Mouse (Mus musculus) forebrain, postnatal 0 days (tissue): Measurements from ENCODE around the gene Rhbdf2. TPM values are rescaled to one million over a fixed set of nuclear protein-coding genes. Genes with fewer than 3 reads are reported as not detected.
A peak's percentile ranks its signal among the peaks of the same experiment; 100 is the strongest.

Experiments
- ATAC-seq: fragments of 200-750 bp; cut with Nextera tagmentation; 2 replicates; pipeline ENCODE4 v1.8.0; 2017; ENCODE audit warnings: mild to moderate bottlenecking, moderate library complexity
- DNase-seq: peaks from one replicate; pipeline ENCODE4 v3.0.0-alpha.2; 2015
- H3K27ac ChIP-seq: fragments of 300-500 bp; sonication (generic); 2 replicates; pipeline ENCODE4 v1.5.1; 2014; ENCODE audit warnings: low read depth, mild to moderate bottlenecking, antibody characterized with exemption, low read length, moderate library complexity, mixed read lengths
- H3K27me3 ChIP-seq: fragments of 300-500 bp; sonication (generic); 2 replicates; pipeline ENCODE4 v1.6.1; 2014; ENCODE audit warnings: mild to moderate bottlenecking, low read length, mixed read lengths; ENCODE audit not compliant: insufficient read depth
- H3K36me3 ChIP-seq: fragments of 300-500 bp; sonication (generic); 2 replicates; pipeline ENCODE4 v1.6.1; 2014; ENCODE audit warnings: mild to moderate bottlenecking, moderate library complexity; ENCODE audit not compliant: insufficient read depth
- H3K4me1 ChIP-seq: fragments of 300-500 bp; sonication (generic); 2 replicates; pipeline ENCODE4 v1.6.1; 2014; ENCODE audit warnings: antibody characterized with exemption; ENCODE audit not compliant: insufficient read depth
- H3K4me2 ChIP-seq: fragments of 300-500 bp; sonication (generic); 2 replicates; pipeline ENCODE4 v1.6.1; 2014; ENCODE audit warnings: low read depth, mild to moderate bottlenecking, moderate library complexity
- H3K4me3 ChIP-seq: fragments of 300-500 bp; sonication (generic); 2 replicates; pipeline ENCODE4 v1.5.1; 2014; ENCODE audit warnings: low read depth, low read length, mixed read lengths
- H3K9ac ChIP-seq: fragments of 300-500 bp; sonication (generic); 2 replicates; pipeline ENCODE4 v1.6.1; 2014; ENCODE audit warnings: mild to moderate bottlenecking
- H3K9me3 ChIP-seq: fragments of 300-500 bp; sonication (generic); 2 replicates; pipeline ENCODE4 v1.6.1; 2016; ENCODE audit warnings: low read length
- CTCF ChIP-seq: sonication (generic); IDR thresholded peaks from 2 replicates; pipeline ENCODE4 v1.5.1; 2016; ENCODE audit warnings: antibody characterized with exemption, control low read depth, low read depth
- WGBS: fragments of 180-500 bp; shearing (Covaris S2); extraction: QIAGEN DNeasy Blood & Tissue Kit; methylation state at CpG from one replicate; pipeline ENCODE4 v1.1.7; 2014; 5-methylcytosine and 5-hydroxymethylcytosine counted together
- polyA plus RNA-seq: library from polyadenylated mRNA; unstranded; fragments of >200 nt; fragmentation: Nextera tagmentation; extraction: Ambion mirVana; gene quantifications from 2 replicates; pipeline ENCODE4 v1.2.1, GENCODE M21; 2015
- total RNA-seq: library from RNA; depleted of rRNA; stranded (reverse); fragments of >200 nt; gene quantifications from 2 replicates; pipeline ENCODE4 v1.2.3, GENCODE M21; 2014

Rhbdf2 gene
- total and polyA plus RNA-seq, 2 experiments from 2014 or later = 0.97 to 1.9 TPM

- no peak overlapping the region for H3K4me3 ChIP-seq
- no peak for ATAC-seq
- no peaks in the 10 kb centered on the region for H3K9me3 ChIP-seq
- H3K4me1 ChIP-seq = no peaks in the 10 kb centered on the region
- TF ChIP-seq CTCF = no peak
- no peak overlapping the region for H3K4me2 ChIP-seq
- H3K27me3 ChIP-seq = no peaks in the 10 kb centered on the region
- WGBS = 58% methylated on average over 12 of the region's 12 CpGs
- DNase-seq = no peak
- no peak overlapping the region for H3K9ac ChIP-seq
- no peaks in the 10 kb centered on the region for H3K36me3 ChIP-seq
- no peak overlapping the region for H3K27ac ChIP-seq
These were observed 3.5 kb upstream of the Rhbdf2 start for GRCm38 (mm10) chr11:116630171-116630965.

- ATAC-seq (no peak), DNase-seq (no peak)
- Histone ChIP-seq H3K4me3 (no peak overlapping the region), H3K27ac (no peak overlapping the region), H3K4me2 (no peak overlapping the region), H3K9me3 (no peaks in the 10 kb centered on the region), H3K36me3 (no peaks in the 10 kb centered on the region), H3K9ac (no peak overlapping the region), H3K4me1 (no peaks in the 10 kb centered on the region), H3K27me3 (peaks cover 5% of the 10 kb centered on the region; the same call in 1 of the 2 replicates)
- no peak for TF ChIP-seq CTCF
- WGBS = 86% methylated on average over 6 of the region's 6 CpGs
These were observed 2.7 kb upstream of the Rhbdf2 start for GRCm38 (mm10) chr11:116629472-116629871.

GRCm38 (mm10) chr11:116628712-116629111, 1.9 kb upstream of the Rhbdf2 start:
- Histone ChIP-seq H3K36me3 (no peaks in the 10 kb centered on the region), H3K27ac (no peak overlapping the region), H3K4me3 (no peak overlapping the region), H3K4me1 (no peaks in the 10 kb centered on the region), H3K4me2 (no peak overlapping the region), H3K27me3 (peaks cover 5% of the 10 kb centered on the region; the same call in 1 of the 2 replicates), H3K9me3 (no peaks in the 10 kb centered on the region), H3K9ac (no peak overlapping the region)
- 57% methylated on average over 9 of the region's 9 CpGs for WGBS
- ATAC-seq = peak; percentile 85
- peak; percentile 95 for DNase-seq
- TF ChIP-seq CTCF = peak; percentile 99

GRCm38 (mm10) chr11:116627072-116628020, 527 bp upstream of the Rhbdf2 start:
- H3K9ac ChIP-seq = no peak overlapping the region
- ATAC-seq (no peak), DNase-seq (no peak)
- TF ChIP-seq CTCF = peak; percentile 45
- no peaks in the 10 kb centered on the region for H3K36me3 ChIP-seq
- WGBS = 38% methylated on average over 10 of the region's 10 CpGs
- no peaks in the 10 kb centered on the region for H3K9me3 ChIP-seq
- no peak overlapping the region for H3K27ac ChIP-seq
- H3K4me1 ChIP-seq = no peaks in the 10 kb centered on the region
- no peak overlapping the region for H3K4me2 ChIP-seq
- no peak overlapping the region for H3K4me3 ChIP-seq
- H3K27me3 ChIP-seq = peaks cover 5% of the 10 kb centered on the region; the same call in 1 of the 2 replicates

- Histone ChIP-seq H3K4me1 (no peaks in the 10 kb centered on the region), H3K4me2 (no peak overlapping the region), H3K27ac (no peak overlapping the region), H3K27me3 (peaks cover 5% of the 10 kb centered on the region; the same call in 1 of the 2 replicates), H3K4me3 (no peak overlapping the region), H3K9me3 (no peaks in the 10 kb centered on the region), H3K36me3 (no peaks in the 10 kb centered on the region), H3K9ac (no peak overlapping the region)
- WGBS = 77% methylated on average over 17 of the region's 17 CpGs
- TF ChIP-seq CTCF = peak; percentile 67
- ATAC-seq (no peak), DNase-seq (no peak)
These were observed 1.5 kb downstream of the Rhbdf2 start for GRCm38 (mm10) chr11:116625081-116626000.
